Mouse (Mus musculus): Measurements from ENCODE around the gene Lrrc31. TPM values are rescaled to one million over a fixed set of nuclear protein-coding genes. Genes with fewer than 3 reads are reported as not detected.

Lrrc31 gene
- total and polyA plus RNA-seq, 2 experiments from 2014 or later: not detected

DNA sequence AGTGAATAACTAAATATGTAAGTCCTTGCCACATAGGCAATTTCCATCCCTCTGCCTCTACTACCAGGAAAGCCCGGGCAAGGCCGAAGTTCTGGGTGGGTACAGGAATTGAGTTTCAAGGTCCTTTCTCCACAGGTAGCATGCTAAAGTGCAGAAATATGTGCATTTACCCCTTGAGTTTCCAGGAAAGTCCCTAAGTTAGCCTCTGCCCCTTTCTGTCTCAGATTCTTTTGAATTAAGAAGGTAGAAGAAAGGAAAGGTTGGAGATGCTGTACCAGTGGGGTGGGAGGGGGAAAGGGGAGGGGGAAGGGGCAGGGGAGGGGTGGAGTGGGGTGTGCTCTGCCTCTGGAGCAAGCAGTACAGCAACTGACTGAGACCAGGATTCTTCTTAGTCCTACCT, 51.2 kb downstream of the Lrrc31 start:
- no peak overlapping the region for H3K4me2 ChIP-seq (ENCODE audit: low read depth)
- no peaks in the 10 kb centered on the region for H3K9me3 ChIP-seq (ENCODE audit: low read length)
- no peak overlapping the region for H3K9ac ChIP-seq
- WGBS: 93% methylated on average over 2 of the region's 2 CpGs
- H3K27me3 ChIP-seq (ENCODE audit: insufficient read depth, low read length): peaks cover 24% of the 10 kb centered on the region
- DNase-seq: no peak
- H3K36me3 ChIP-seq (ENCODE audit: insufficient read depth): no peaks in the 10 kb centered on the region
- H3K4me3 ChIP-seq (ENCODE audit: low read depth, low read length): no peak overlapping the region
- no peak for ATAC-seq
- no peak for TF ChIP-seq CTCF (IDR thresholded peaks at IDR 0.05; ENCODE audit: low read depth)
- H3K27ac ChIP-seq (ENCODE audit: low read depth, low read length): no peak overlapping the region
- peaks cover 9% of the 10 kb centered on the region; the same call in 1 of the 2 replicates for H3K4me1 ChIP-seq (ENCODE audit: insufficient read depth)

DNA sequence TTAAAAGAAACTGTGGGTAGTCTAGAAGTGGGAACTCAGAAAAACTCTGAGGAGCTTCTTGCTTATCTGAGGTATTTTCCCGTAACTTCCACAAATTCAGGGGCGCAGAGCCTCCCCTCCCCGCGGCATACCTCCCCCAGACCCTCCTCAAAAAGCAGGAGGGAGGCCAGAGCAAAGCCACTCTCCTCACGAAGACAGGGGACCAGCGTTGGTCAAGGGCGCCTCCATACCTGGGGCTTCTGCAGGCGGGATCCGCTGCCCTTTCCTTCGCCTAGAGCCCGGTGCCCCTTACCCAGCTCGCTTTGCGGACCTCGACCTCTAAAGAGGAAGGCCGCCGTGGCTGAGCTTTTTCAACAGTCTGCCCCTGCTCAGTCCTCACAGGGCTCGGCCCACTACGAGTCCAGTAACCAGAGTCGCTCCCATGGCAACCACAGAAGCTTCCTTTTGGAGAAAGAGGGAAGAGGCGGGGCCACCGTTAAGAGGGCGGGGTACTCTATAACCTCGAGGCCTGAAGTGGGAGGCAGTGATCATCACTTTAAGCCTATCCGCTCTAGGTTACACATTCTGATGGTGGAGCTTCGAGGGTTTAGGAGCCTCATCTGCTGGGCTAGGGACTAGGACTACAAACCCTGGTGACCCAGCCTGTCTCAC, 52.1 kb downstream of the Lrrc31 start, which contains the start of gene Lrrc34:
TSS of gene Lrrc34 (minus strand) at position 430 of the 651 bp plus-strand sequence.
- H3K27ac ChIP-seq (ENCODE audit: low read depth, low read length): no peak within 1 kb of the TSS
- no peak for TF ChIP-seq CTCF (IDR thresholded peaks at IDR 0.05; ENCODE audit: low read depth)
- H3K27me3 ChIP-seq (ENCODE audit: insufficient read depth, low read length): peaks cover 24% of the 10 kb centered on the region
- 0 out of 2 replicates have a peak within 1 kb of the TSS, but pooled peaks have one; percentile 18 for H3K9ac ChIP-seq
- peak within 1 kb of the TSS; percentile 29 for H3K4me3 ChIP-seq (ENCODE audit: low read depth, low read length)
- H3K4me2 ChIP-seq (ENCODE audit: low read depth): peak within 1 kb of the TSS; percentile 52
- H3K4me1 ChIP-seq (ENCODE audit: insufficient read depth): peaks cover 9% of the 10 kb centered on the region; the same call in 1 of the 2 replicates
- 4% methylated on average over 25 of the region's 25 CpGs for WGBS
- peak; percentile 82 for ATAC-seq
- peak; percentile 24 for DNase-seq
- no peaks in the 10 kb centered on the region for H3K9me3 ChIP-seq (ENCODE audit: low read length)
- H3K36me3 ChIP-seq (ENCODE audit: insufficient read depth): no peaks in the 10 kb centered on the region

DNA sequence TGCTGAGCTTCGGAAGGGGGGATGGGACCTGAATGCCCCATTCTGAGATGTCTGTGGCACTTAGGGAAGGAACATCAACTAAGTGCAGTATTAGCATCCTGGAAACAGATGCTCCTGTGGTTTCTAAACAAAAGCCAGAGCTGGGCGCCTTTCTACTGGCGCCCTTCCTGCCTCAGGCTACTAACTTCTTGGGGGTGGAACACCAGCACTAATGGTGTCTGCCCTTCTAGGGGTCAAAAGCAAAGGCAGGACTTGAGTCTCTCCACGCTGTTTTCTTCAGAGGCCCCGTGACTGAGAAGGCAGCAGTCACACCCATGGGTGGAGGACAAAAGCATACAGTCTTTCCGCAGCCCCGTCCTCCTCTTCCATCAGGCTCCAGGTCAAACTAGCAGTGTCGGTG, 52.9 kb downstream of the Lrrc31 start:
- WGBS: 55% methylated on average over 8 of the region's 8 CpGs
- Histone ChIP-seq H3K4me1 (ENCODE audit: insufficient read depth) (peaks cover 9% of the 10 kb centered on the region; the same call in 1 of the 2 replicates), H3K4me3 (ENCODE audit: low read depth, low read length) (no peak overlapping the region), H3K9me3 (ENCODE audit: low read length) (no peaks in the 10 kb centered on the region), H3K4me2 (ENCODE audit: low read depth) (no peak overlapping the region), H3K27ac (ENCODE audit: low read depth, low read length) (no peak overlapping the region), H3K27me3 (ENCODE audit: insufficient read depth, low read length) (peaks cover 24% of the 10 kb centered on the region), H3K9ac (no peak overlapping the region), H3K36me3 (ENCODE audit: insufficient read depth) (no peaks in the 10 kb centered on the region)
- TF ChIP-seq CTCF (IDR thresholded peaks at IDR 0.05; ENCODE audit: low read depth): no peak
- no peak for DNase-seq
- no peak for ATAC-seq

- H3K4me1 ChIP-seq (ENCODE audit: insufficient read depth): peaks cover 3% of the 10 kb centered on the region; the same call in 1 of the 2 replicates
- 65% methylated on average over 2 of the region's 2 CpGs for WGBS
- no peak within 1 kb of the TSS for H3K4me3 ChIP-seq (ENCODE audit: low read depth, low read length)
- H3K9ac ChIP-seq: no peak within 1 kb of the TSS
- TF ChIP-seq CTCF (IDR thresholded peaks at IDR 0.05; ENCODE audit: low read depth): no peak
- ATAC-seq: no peak
- H3K27ac ChIP-seq (ENCODE audit: low read depth, low read length): no peak within 1 kb of the TSS
- H3K9me3 ChIP-seq (ENCODE audit: low read length): no peaks in the 10 kb centered on the region
- H3K4me2 ChIP-seq (ENCODE audit: low read depth): no peak within 1 kb of the TSS
- no peak for DNase-seq
- peaks cover 6% of the 10 kb centered on the region; the same call in 1 of the 2 replicates for H3K27me3 ChIP-seq (ENCODE audit: insufficient read depth, low read length)
- no peaks in the 10 kb centered on the region for H3K36me3 ChIP-seq (ENCODE audit: insufficient read depth)
These were observed 55.4 kb downstream of the Lrrc31 start, which contains the start of gene Lrriq4 for GRCm38 (mm10) chr3:30644207-30644606. TSS of gene Lrriq4 (plus strand) at chr3:30644507.

DNA sequence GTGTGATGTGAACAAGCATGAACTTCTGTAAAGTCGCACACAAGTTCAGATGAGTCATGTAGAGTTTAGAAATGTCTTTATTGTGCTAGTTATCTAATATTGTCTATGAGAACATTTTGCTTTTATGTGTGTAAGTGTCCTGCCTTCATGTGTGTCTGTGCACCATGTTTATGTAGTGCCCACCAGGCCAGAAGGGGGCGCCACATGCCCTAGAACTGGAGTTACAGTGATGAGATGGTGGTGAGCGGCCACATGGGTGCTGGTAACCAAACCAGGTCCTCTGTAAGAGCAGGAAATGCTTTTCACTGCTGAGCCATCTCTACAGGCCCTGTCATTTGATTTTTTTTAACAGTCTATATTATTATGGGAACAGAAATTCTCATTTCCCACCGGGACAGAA, 64.0 kb downstream of the Lrrc31 start:
- Histone ChIP-seq H3K4me3 (ENCODE audit: low read depth, low read length) (no peak overlapping the region), H3K36me3 (ENCODE audit: insufficient read depth) (no peaks in the 10 kb centered on the region), H3K9ac (no peak overlapping the region), H3K27me3 (ENCODE audit: insufficient read depth, low read length) (no peaks in the 10 kb centered on the region), H3K4me2 (ENCODE audit: low read depth) (no peak overlapping the region), H3K4me1 (ENCODE audit: insufficient read depth) (no peaks in the 10 kb centered on the region), H3K9me3 (ENCODE audit: low read length) (no peaks in the 10 kb centered on the region), H3K27ac (ENCODE audit: low read depth, low read length) (no peak overlapping the region)
- ATAC-seq (no peak), DNase-seq (no peak)
- 82% methylated on average over 4 of the region's 4 CpGs for WGBS
- no peak for TF ChIP-seq CTCF (IDR thresholded peaks at IDR 0.05; ENCODE audit: low read depth)

DNA sequence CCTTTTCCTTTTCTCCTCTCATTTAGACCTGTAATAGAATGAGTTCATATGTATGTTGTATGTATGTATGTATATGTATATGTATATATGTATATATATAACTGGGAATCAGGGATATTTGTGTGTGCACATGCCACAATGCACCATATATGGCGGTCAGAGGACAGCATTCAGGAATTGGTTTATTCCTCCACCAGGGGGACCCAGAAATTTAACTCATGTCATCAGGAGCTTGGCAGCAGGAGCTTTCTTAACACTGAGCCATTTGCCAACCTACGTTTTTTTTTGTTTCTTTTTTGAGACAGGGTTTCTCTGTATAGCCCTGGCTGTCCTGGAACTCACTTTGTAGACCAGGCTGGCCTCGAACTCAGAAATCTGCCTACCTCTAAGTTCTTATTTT, 66.0 kb downstream of the Lrrc31 start:
- Histone ChIP-seq H3K4me2 (ENCODE audit: low read depth) (no peak overlapping the region), H3K27ac (ENCODE audit: low read depth, low read length) (no peak overlapping the region), H3K9me3 (ENCODE audit: low read length) (no peaks in the 10 kb centered on the region), H3K27me3 (ENCODE audit: insufficient read depth, low read length) (no peaks in the 10 kb centered on the region), H3K9ac (no peak overlapping the region), H3K4me1 (ENCODE audit: insufficient read depth) (no peaks in the 10 kb centered on the region), H3K4me3 (ENCODE audit: low read depth, low read length) (no peak overlapping the region), H3K36me3 (ENCODE audit: insufficient read depth) (no peaks in the 10 kb centered on the region)
- DNase-seq (no peak), ATAC-seq (no peak)
- WGBS: 66% methylated on average over 3 of the region's 3 CpGs
- peak; percentile 12; the same call in 1 of the 2 replicates for TF ChIP-seq CTCF (IDR thresholded peaks at IDR 0.05; ENCODE audit: low read depth)

Other genes with a start within 250 kb of the Lrrc31 start
- gene Mecom, start 151.8 kb downstream of the Lrrc31 start, total RNA-seq (2014; rRNA removed): 3.2 and 3.9 TPM in 2 replicates
- gene Mecom, start 151.8 kb downstream of the Lrrc31 start, polyA plus RNA-seq (2015; fragmentation: Nextera tagmentation; extraction: Ambion mirVana): 1.9 TPM in 2 replicates
- gene Actrt3, start 99.9 kb downstream of the Lrrc31 start, total RNA-seq (2014; rRNA removed): 0.14 and 0.54 TPM in 2 replicates
- 0.54 and 0.58 TPM in 2 replicates for gene Actrt3, start 99.9 kb downstream of the Lrrc31 start, polyA plus RNA-seq (2015; fragmentation: Nextera tagmentation; extraction: Ambion mirVana)
- gene Mynn, start 97.8 kb downstream of the Lrrc31 start, total RNA-seq (2014; rRNA removed): 28.0 and 31.0 TPM in 2 replicates
- gene Mynn, start 97.8 kb downstream of the Lrrc31 start, polyA plus RNA-seq (2015; fragmentation: Nextera tagmentation; extraction: Ambion mirVana): 17.2 and 21.1 TPM in 2 replicates
- not detected in 2 replicates for gene Lrriq4, start 55.3 kb downstream of the Lrrc31 start, total RNA-seq (2014; rRNA removed)
- gene Lrriq4, start 55.3 kb downstream of the Lrrc31 start, polyA plus RNA-seq (2015; fragmentation: Nextera tagmentation; extraction: Ambion mirVana): not detected in 2 replicates
- 1.7 and 2.1 TPM in 2 replicates for gene Lrrc34, start 52.0 kb downstream of the Lrrc31 start, total RNA-seq (2014; rRNA removed)
- 1.6 and 1.7 TPM in 2 replicates for gene Lrrc34, start 52.0 kb downstream of the Lrrc31 start, polyA plus RNA-seq (2015; fragmentation: Nextera tagmentation; extraction: Ambion mirVana)
- 0.33 and 0.38 TPM in 2 replicates for gene Samd7, start 46.5 kb upstream of the Lrrc31 start, total RNA-seq (2014; rRNA removed)
- gene Samd7, start 46.5 kb upstream of the Lrrc31 start, polyA plus RNA-seq (2015; fragmentation: Nextera tagmentation; extraction: Ambion mirVana): 0.04 and 0.11 TPM in 2 replicates
- gene Sec62, start 93.0 kb upstream of the Lrrc31 start, total RNA-seq (2014; rRNA removed): 66.7 and 72.1 TPM in 2 replicates
- 88.5 and 92.8 TPM in 2 replicates for gene Sec62, start 93.0 kb upstream of the Lrrc31 start, polyA plus RNA-seq (2015; fragmentation: Nextera tagmentation; extraction: Ambion mirVana)
- gene Gpr160, start 156.1 kb upstream of the Lrrc31 start, total RNA-seq (2014; rRNA removed): 0.08 and 1.5 TPM in 2 replicates
- 1.5 and 3.1 TPM in 2 replicates for gene Gpr160, start 156.1 kb upstream of the Lrrc31 start, polyA plus RNA-seq (2015; fragmentation: Nextera tagmentation; extraction: Ambion mirVana)